Mouse (Mus musculus): ENCODE data around the gene Gal3st1. TPM values are rescaled to one million over a fixed set of nuclear protein-coding genes. Genes with fewer than 3 reads are reported as not detected.

The Gal3st1 gene
- total and polyA plus RNA-seq, 3 experiments: 0.07 to 0.12 TPM; not detected in 1

DNA sequence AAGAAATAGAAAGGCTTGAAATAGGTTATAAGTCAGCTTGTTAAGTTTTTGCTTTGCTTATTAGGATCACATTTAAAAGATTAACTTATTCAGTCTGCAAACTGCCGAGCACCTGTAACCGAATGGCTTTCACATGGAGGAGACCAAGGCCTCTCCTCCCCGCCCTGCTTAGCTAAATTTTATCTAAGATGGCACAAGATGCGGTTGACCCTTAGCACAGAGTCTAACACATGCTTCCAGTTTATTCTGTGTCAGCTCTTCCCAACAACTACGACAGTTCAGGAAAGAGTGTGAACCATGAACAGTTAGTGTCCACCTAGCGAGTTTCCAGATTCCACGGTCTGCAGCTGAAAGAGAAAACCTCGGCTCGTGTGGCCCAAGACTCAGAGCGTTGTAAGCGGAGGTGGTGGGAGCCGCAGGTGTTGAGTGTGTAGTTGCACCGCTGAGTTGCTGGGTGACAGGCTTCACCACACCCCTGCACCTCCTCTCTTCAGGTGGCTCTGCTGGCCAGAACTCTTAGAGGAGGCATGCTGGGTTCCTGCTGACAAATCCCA is 46.0 kb upstream of the Gal3st1 start:
- no peak for DNase-seq (ENCODE audit: low read depth, low spot score)
- peaks cover 0 to 7% of the 10 kb centered on the region in 2 experiments; a peak in 3 of 4 replicates for H3K4me1 ChIP-seq (ENCODE audit: control insufficient read depth in 1 of 2, insufficient read depth in 2 of 2, low read length in 2 of 2)
- TF ChIP-seq HCFC1 (IDR thresholded peaks at IDR 0.05; ENCODE audit: low read depth, low read length): no peak
- TF ChIP-seq NRF1 (IDR thresholded peaks at IDR 0.05; ENCODE audit: insufficient read depth, low read depth, low read length, poor library complexity, severe bottlenecking): no peak
- no peak for TF ChIP-seq CTCF (IDR thresholded peaks at IDR 0.05 in 2 of 3, conservative IDR thresholded peaks at IDR 0.05 in 1 of 3; ENCODE audit: control insufficient read depth in 1 of 3, insufficient read depth in 1 of 3, low read depth in 2 of 3, low read length in 3 of 3, poor library complexity in 1 of 3, severe bottlenecking in 1 of 3)
- TF ChIP-seq MXI1 (IDR thresholded peaks at IDR 0.05; ENCODE audit: low read depth, low read length): no peak
- no peak for TF ChIP-seq GATA1 (IDR thresholded peaks at IDR 0.05; ENCODE audit: low read depth, low read length)
- no peak for TF ChIP-seq POLR2AphosphoS2 (IDR thresholded peaks at IDR 0.05; ENCODE audit: low read length)
- no peak for TF ChIP-seq KAT2A (conservative IDR thresholded peaks at IDR 0.05; ENCODE audit: low read depth, low read length)
- no peak for TF ChIP-seq GABPA (IDR thresholded peaks at IDR 0.05; ENCODE audit: low read depth, low read length)
- H3K4me3 ChIP-seq (ENCODE audit: control insufficient read depth in 1 of 2, insufficient read depth in 1 of 2, low read depth in 2 of 2, low read length in 2 of 2): no peak overlapping the region
- H3K79me2 ChIP-seq (ENCODE audit: control insufficient read depth, insufficient read depth, low read length, poor library complexity): no peaks in the 10 kb centered on the region
- H3K27ac ChIP-seq (ENCODE audit: control insufficient read depth, low read depth, low read length): no peak overlapping the region
- H3K36me3 ChIP-seq (ENCODE audit: control insufficient read depth in 1 of 2, insufficient read depth in 2 of 2, low read length in 2 of 2): peaks cover 0 to 2% of the 10 kb centered on the region in 2 experiments; a peak in 2 of 4 replicates
- H3K9ac ChIP-seq (ENCODE audit: control insufficient read depth, low read depth, low read length, poor library complexity, severe bottlenecking): no peak overlapping the region
- H3K9me3 ChIP-seq (replicated peaks; ENCODE audit: insufficient read depth, low read length): no peaks in the 10 kb centered on the region
- peaks cover 20 to 33% of the 10 kb centered on the region in 2 experiments for H3K27me3 ChIP-seq (ENCODE audit: control insufficient read depth in 1 of 2, insufficient read depth in 2 of 2, low read length in 2 of 2)

DNA sequence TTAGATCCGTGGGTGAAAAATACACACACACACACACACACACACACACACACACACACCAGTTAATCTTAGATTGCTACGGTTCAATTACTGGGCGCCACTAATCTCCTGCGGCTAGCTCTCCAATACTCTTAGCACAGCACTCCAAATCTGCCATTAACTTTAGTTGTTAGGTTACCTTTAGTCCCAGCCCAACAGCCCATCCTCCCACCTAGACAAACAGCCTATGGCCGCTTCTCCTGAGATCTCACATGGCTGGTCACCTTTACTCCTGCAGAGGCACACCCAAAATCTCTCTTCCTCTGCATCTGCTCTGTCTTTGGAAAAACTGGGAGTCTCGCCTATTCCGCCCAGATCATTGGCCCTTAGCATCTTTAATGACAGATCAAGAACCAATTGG is 42.1 kb upstream of the Gal3st1 start:
- no peak for DNase-seq (ENCODE audit: low read depth, low spot score)
- no peaks in the 10 kb centered on the region for H3K36me3 ChIP-seq (ENCODE audit: control insufficient read depth in 1 of 2, insufficient read depth in 2 of 2, low read length in 2 of 2)
- H3K4me1 ChIP-seq (ENCODE audit: control insufficient read depth in 1 of 2, insufficient read depth in 2 of 2, low read length in 2 of 2): no peaks in the 10 kb centered on the region
- no peaks in the 10 kb centered on the region for H3K9me3 ChIP-seq (replicated peaks; ENCODE audit: insufficient read depth, low read length)
- H3K4me3 ChIP-seq (ENCODE audit: control insufficient read depth in 1 of 2, insufficient read depth in 1 of 2, low read depth in 2 of 2, low read length in 2 of 2): no peak overlapping the region
- H3K27me3 ChIP-seq (ENCODE audit: control insufficient read depth in 1 of 2, insufficient read depth in 2 of 2, low read length in 2 of 2): peaks cover 25 to 27% of the 10 kb centered on the region in 2 experiments
- H3K79me2 ChIP-seq (ENCODE audit: control insufficient read depth, insufficient read depth, low read length, poor library complexity): no peaks in the 10 kb centered on the region
- TF ChIP-seq UBTF (IDR thresholded peaks at IDR 0.05; ENCODE audit: borderline replicate concordance, insufficient read depth, low read depth, low read length): no peak
- TF ChIP-seq KAT2A (conservative IDR thresholded peaks at IDR 0.05; ENCODE audit: low read depth, low read length): no peak
- no peak for TF ChIP-seq POLR2A (IDR thresholded peaks at IDR 0.05; ENCODE audit: control insufficient read depth in 1 of 2, insufficient read depth in 1 of 2, low read depth in 1 of 2, low read length in 2 of 2, poor library complexity in 1 of 2)
- no peak for TF ChIP-seq TBP (IDR thresholded peaks at IDR 0.05; ENCODE audit: low read depth, low read length)
- TF ChIP-seq ETS1 (IDR thresholded peaks at IDR 0.05; ENCODE audit: low read depth, low read length): no peak
- no peak for TF ChIP-seq TCF12 (IDR thresholded peaks at IDR 0.05; ENCODE audit: low read depth, low read length)
- TF ChIP-seq USF2 (IDR thresholded peaks at IDR 0.05; ENCODE audit: borderline replicate concordance in 1 of 2, insufficient read depth in 1 of 2, low read depth in 1 of 2, low read length in 2 of 2): no peak
- TF ChIP-seq GATA1 (IDR thresholded peaks at IDR 0.05; ENCODE audit: low read depth, low read length): no peak
- TF ChIP-seq GABPA (IDR thresholded peaks at IDR 0.05; ENCODE audit: low read depth, low read length): no peak
- TF ChIP-seq TAL1 (IDR thresholded peaks at IDR 0.05; ENCODE audit: low read length): no peak
- no peak for TF ChIP-seq SMC3 (IDR thresholded peaks at IDR 0.05; ENCODE audit: low read depth, low read length)
- no peak for TF ChIP-seq NELFE (IDR thresholded peaks at IDR 0.05; ENCODE audit: low read depth, low read length)
- TF ChIP-seq MYC (IDR thresholded peaks at IDR 0.05; ENCODE audit: low read depth, low read length): no peak
- TF ChIP-seq CTCF (IDR thresholded peaks at IDR 0.05 in 2 of 3, conservative IDR thresholded peaks at IDR 0.05 in 1 of 3; ENCODE audit: control insufficient read depth in 1 of 3, insufficient read depth in 1 of 3, low read depth in 2 of 3, low read length in 3 of 3, poor library complexity in 1 of 3, severe bottlenecking in 1 of 3): no peak
- no peak for TF ChIP-seq ZMIZ1 (IDR thresholded peaks at IDR 0.05; ENCODE audit: low read depth, low read length)
- no peak overlapping the region for H3K27ac ChIP-seq (ENCODE audit: control insufficient read depth, low read depth, low read length)
- no peak overlapping the region for H3K9ac ChIP-seq (ENCODE audit: control insufficient read depth, low read depth, low read length, poor library complexity, severe bottlenecking)
